Mouse (Mus musculus) gastrocnemius, postnatal 14 days (tissue): ENCODE measurements around the gene Tex261. TPM values are rescaled to one million over a fixed set of nuclear protein-coding genes. Genes with fewer than 3 reads are reported as not detected.

Source experiments
- total RNA-seq, 2 experiments: library from RNA; stranded (reverse); gene quantifications; 2 replicates each; pipeline ENCODE4 v1.2.3; 2021

Gene Tex261
- total RNA-seq, 2 experiments from 2014 or later, result 35.5 to 35.8 TPM

Other genes with a start within 250 kb of the Tex261 start
- 1 to 10 TPM; 1.9 to 5.0 TPM for gene Actg2, start 239.5 kb downstream of the Tex261 start, total RNA-seq
- 1 to 10 TPM; 7.5 to 8.3 TPM for gene Stambp, start 203.1 kb downstream of the Tex261 start, total RNA-seq
- gene Clec4f, start 119.6 kb downstream of the Tex261 start, total RNA-seq, result not detected
- not detected for gene Cd207, start 98.0 kb downstream of the Tex261 start, total RNA-seq
- gene Vax2, start 64.5 kb downstream of the Tex261 start, total RNA-seq, result not detected
- gene Atp6v1b1, start 32.8 kb downstream of the Tex261 start, total RNA-seq, result not detected
- not detected for gene Ankrd53, start 13.2 kb downstream of the Tex261 start, total RNA-seq
- 1 to 10 TPM; 6.8 to 8.4 TPM for gene Nagk, start 19.2 kb upstream of the Tex261 start, total RNA-seq
- 10 to 100 TPM; 32.4 to 47.7 TPM for gene Paip2b, start 55.9 kb upstream of the Tex261 start, total RNA-seq
- 10 to 100 TPM; 31.3 to 37.2 TPM for gene Zfp638, start 91.3 kb upstream of the Tex261 start, total RNA-seq
- 10 to 100 TPM; 92.7 to 95.6 TPM for gene Dysf, start 232.8 kb upstream of the Tex261 start, total RNA-seq